Mouse (Mus musculus) gastrocnemius, postnatal 36 days (tissue): ENCODE measurements around the gene Cd81. TPM values are rescaled to one million over a fixed set of nuclear protein-coding genes. Genes with fewer than 3 reads are reported as not detected.
A peak's percentile ranks its signal among the peaks of the same experiment; 100 is the strongest.

Source experiments
- DNase-seq, 2 experiments: peaks; one replicate each; pipeline ENCODE4 v3.0.0; 2022
- intact Hi-C: fragments of 180-260 bp; cut with DNase I; formaldehyde crosslinking; loops from one replicate; pipeline ENCODE4 v1.15.1; 2025
- total RNA-seq, 2 experiments: library from RNA; stranded (reverse); gene quantifications; 2 replicates each; pipeline ENCODE4 v1.2.3; 2021

Gene Cd81
- total RNA-seq, 2 experiments from 2014 or later = 106 to 118 TPM

DNA sequence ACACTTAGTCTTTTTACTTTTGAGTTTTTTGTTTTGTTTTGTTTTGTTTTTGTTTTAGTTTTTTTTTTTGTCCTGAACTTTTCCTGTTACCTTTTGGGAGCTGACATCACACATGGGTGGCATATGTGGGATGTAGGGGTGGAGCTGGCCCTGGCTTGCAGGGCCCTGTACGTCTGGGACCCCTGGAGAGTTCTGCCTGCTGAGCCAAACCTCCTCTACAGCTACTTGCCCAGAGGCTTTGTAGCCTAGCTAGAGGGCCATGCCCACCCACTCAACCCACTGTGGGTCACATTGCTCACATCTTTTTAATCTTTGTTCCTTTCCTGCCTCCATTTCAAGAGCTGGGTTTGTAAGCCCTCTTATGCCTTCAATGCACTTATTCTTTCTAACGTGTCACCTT lies 14.9 kb downstream of the Cd81 start:
- intact Hi-C loops = no loop called here
- DNase-seq = no peak

DNA sequence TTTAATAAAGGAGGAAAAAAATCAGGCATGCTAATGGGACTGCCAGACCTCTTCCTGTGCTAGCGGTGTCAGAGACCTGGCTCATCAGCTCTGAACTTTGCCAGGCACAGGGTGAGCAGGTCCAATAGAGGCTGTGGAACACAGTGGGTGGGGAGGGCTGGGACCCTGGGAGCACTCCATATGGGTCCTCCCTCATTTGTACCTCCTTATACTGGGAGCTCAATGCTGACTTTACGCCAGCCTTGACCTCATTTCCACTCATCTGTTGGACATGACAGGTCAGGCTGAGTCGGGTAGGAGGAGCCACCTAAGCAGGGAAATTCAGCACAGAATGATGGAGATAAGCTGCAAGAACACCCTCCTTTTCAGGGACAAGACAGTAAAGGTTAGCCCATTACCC lies 15.4 kb downstream of the Cd81 start:
- no peak for DNase-seq
- intact Hi-C loops = loop anchor here (2.0 kb wide), 1 partner anchor 15 kb away; the partner anchor contains the start of gene Cd81

DNA sequence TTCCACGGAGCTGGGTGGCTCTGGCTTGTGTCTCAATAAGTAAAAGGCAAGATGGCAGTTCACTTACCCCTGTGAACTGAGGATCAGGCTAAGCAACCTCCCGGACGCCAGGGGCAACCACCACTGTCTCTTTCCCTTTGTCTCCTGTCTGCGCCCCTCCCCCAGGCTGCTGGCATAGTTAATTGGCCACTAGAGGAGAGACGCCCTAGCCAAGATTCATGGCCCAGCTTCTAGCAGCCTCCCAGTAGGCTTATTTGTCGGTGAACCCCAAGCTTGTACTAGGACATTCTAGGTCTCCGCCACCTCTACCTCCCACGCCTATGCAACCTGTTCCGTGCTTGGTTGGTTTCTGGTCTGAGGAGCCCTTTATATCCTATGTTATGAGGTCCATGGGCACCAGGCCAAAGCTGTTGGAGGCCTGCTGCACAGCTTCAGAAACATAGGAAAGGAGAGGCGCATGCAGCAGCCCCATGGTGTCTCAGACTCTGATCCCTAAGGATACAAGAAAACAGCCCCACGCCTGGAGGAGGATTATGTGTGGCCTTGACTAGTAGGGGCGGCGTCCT lies 15.9 kb downstream of the Cd81 start:
- peak in 1 of 2 experiments; percentile 33 for DNase-seq
- intact Hi-C loops = loop anchor here (2.0 kb wide), 1 partner anchor 16 kb away; the partner anchor contains the start of gene Cd81

DNA sequence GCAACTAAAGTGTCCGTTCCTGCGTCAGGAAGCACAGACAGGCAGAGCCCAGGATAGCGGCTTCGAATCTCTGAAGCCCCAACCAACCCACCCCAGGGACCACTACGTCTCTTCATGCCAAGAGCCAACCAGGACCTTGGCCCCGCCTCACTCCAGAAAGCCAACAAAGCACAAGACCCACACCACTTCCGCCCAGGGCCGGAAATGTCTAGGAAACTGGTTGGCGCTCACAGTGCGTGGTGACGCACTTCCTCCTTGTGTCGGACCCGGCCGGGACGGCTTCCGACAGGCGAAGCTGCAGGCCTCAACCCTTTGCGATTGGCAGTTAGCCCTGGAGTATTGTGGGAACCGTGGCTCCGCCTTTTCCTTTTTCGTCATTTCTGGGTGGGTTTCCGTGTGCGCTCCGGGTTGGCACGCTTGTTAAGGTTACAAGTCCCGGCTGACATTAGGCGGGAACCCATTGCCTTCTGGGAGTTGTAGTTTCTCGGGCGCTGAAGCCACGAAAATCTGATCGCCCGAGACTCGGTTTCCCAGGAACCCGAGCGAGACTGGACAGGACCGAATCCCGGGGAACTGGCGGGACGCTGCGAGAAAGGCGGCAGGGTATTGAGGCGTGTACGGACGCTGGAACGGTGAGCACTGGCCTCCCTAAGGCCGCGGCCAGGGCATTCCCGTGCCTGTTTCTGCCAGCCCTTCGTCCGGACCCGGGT lies 16.5 kb downstream of the Cd81 start, which contains the start of gene Tssc4:
Tssc4 (plus strand) TSS at position 368 of the 710 bp plus-strand sequence.
- intact Hi-C loops = loop anchor here (2.0 kb wide), 1 partner anchor 16 kb away; the partner anchor contains the start of gene Cd81
- peak; percentile 95 to 96 for DNase-seq

DNA sequence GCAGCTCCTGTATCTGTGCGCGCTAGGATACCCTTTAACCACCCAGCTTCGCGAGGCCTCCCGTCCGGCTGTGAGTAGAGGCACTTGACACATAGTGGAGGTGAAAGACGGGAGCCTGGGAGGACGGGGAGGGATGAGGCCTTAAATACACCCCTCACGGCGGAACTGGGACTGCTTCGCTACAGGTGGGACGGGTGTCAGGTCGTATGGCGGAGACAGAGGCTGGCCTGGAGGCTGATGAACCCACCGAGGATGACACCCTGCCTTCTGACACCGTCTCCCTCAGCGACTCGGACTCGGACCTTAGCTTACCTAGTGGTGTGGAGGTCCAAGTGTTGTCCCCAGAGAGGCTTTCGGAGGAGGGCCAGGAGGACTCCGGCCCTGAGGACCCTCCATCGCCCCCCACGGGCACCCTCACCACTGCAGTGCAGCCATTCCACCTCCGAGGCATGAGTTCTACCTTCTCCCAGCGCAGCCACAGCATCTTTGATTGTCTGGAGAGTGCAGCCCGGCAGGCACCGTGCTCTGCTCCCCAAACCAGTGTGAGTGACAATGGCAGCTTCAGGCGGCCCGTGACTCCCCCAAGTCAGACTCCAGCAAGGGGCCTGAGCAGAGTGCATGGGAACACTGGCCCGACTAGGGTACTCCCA lies 17.3 kb downstream of the Cd81 start:
- intact Hi-C loops = loop anchor here (2.0 kb wide), 1 partner anchor 17 kb away; the partner anchor contains the start of gene Cd81

DNA sequence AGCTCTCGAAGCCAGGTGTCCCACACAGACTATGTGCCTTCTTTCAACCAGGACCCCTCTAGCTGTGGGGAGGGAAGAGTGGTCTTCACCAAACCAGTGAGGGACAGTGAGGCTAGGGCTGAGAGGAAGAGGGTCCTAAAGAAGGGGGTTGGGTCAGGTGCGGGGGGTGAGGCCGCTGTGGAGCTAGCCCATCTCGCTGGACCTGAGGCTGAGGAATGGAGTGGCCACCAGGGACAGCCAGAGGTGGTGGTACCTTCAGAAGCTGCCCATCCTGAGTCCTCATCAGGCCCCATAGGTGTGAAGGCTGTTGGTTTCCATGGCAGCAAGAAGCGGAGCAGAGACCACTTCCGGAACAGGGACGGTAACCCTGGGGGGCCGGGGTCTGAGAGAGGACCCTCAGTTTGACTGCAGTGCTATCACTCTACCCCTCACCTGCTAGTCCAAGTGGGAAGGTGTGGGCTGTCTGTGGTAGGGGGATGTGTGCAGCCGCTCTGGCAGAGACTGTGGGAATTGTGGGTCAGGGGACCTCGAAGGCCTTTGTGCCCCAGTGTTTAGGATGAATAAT lies 18.0 kb downstream of the Cd81 start:
- intact Hi-C loops = no loop called here
- no peak for DNase-seq

More for the DNA sequence above, 17.3 kb downstream of the Cd81 start:
- no peak for DNase-seq

DNA sequence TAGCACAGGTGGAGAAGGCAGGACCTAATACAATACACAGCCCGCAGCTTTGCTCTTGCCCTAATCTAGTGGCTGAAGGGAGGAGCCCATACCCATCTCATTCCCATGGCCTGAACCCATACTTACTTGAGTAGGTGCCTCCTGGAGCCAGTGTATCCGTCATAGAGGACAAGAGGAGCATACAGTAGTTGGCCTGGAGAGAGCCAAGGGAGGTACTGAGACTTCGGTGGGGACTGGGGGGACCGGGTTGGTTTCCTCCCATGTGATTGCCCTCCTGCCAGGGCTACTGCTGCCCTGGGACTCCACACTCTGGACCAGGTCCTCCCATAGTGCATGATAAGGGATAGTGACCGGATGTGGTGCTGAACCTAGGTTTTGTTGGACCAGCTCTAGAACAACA lies 20.1 kb downstream of the Cd81 start:
- no peak for DNase-seq
- intact Hi-C loops = no loop called here

DNA sequence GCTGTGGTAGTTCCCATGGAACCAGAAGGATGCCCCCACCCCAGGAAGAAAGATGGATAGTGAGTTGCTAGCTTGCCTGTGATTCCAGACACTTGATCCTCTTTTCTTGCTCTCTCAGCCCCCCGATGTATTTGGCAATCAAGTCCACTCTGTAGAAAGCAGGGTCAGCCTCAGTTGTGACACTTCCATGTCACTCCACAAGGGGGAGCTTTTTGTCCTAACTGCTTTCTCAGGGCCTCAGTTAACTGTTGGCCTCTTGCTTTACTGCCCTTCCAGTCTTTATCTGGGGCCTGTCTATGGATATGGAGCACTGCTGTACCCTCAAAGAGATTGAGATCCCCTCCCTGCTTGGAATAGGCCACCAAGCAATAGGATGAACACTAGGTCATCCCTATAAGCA lies 20.5 kb downstream of the Cd81 start:
- DNase-seq = no peak
- intact Hi-C loops = no loop called here

DNA sequence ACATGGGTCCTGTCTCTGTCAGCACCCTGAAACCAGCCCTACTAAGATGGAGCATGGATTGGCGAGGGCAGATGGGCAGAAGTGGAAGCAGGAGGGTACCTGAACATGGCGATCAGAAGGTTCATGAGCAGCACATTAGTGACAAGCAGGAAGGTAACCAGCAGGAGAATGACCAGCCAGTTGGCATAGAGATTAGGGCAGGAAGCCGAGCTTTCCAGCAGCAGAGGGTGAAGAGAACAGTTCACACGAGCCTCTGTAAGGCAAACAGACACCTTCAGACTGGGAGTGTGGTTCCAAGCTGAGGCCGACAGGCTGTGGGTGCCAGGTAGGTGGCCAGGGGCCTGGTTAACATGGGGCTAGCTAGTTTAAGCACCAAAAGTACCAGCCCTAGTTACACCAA lies 22.9 kb downstream of the Cd81 start:
- DNase-seq = no peak
- intact Hi-C loops = no loop called here

DNA sequence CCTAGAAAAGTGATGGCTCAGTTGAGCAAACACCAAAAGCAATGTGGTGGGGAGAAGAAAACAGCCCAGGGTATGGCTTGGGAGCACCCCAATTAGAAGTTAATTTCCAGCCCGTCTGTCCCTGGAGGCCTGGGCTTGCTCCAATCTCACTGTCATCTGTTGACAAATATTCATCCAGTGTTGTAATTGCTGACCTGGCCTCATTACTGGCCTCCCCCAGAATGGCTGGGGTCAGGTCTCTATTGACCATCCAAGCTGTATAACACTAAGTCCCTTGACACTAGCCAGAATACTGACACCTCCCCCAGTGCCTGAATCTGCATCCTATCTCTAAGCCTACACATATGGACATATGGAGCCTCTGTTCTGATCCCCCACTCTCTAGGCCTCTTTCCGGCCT lies 24.8 kb downstream of the Cd81 start:
- intact Hi-C loops = no loop called here
- DNase-seq = no peak

DNA sequence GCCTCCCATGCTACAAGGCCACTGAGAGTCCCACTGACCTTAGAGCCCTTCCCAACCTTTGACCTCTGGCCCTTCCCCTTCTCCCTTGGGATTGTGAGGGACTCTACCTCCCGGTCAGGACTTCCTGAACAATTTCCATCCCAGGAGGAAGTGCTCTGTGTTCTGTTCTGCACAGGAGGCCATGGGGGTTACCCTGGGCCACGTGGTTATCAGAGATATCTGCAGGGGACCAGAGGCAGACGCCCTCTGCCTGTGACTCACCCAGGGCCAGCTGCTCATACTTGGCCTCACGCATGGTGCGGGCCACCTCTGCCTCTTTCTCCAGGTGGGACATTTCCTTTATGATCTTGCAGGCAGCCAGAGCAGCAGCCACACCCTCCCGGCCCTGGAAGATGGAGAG lies 29.5 kb downstream of the Cd81 start:
- intact Hi-C loops = no loop called here
- DNase-seq = no peak

DNA sequence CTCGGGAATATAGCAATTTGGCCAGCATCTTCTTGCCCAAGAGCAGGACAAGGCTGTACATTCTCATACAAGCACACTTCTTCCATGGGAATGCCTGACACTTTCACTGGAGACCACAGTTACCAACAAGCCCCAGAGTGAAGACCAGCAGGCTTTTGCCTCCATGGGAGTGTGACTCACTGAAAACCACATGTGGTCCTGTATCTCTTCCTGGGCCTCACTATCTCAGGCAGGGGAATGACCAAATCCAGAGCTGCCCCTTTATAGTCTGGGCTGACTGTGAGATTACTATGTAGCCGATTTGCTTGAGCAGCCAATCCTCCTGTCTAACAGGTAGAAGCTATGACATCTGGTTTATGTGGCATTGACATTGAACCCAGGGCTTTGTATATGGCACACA lies 31.2 kb downstream of the Cd81 start:
- intact Hi-C loops = no loop called here
- DNase-seq = no peak

DNA sequence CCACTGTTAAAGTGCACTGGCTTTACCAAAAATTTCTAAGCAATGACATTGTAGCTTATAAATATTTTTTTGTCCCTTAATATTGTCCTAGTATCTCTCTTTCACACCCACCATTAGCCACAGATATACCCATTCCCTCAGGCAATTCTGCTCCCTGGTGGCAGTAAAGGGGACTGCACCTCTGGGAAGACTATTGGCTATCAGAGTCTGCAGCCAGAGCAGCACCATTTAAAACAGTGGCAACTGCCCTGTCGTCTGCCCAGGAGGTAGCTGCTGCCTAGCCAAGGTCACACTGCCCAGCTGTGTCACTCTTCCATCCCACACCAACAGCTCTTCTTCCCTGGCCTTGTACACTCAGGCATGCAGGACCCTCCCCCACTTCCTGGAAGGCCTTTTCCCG lies 33.8 kb downstream of the Cd81 start:
- DNase-seq = peak; percentile 63 to 74
- intact Hi-C loops = loop anchor here (1.0 to 2.0 kb wide), 2 partner anchors 78 to 192 kb away; no protein-coding TSS in a partner anchor

DNA sequence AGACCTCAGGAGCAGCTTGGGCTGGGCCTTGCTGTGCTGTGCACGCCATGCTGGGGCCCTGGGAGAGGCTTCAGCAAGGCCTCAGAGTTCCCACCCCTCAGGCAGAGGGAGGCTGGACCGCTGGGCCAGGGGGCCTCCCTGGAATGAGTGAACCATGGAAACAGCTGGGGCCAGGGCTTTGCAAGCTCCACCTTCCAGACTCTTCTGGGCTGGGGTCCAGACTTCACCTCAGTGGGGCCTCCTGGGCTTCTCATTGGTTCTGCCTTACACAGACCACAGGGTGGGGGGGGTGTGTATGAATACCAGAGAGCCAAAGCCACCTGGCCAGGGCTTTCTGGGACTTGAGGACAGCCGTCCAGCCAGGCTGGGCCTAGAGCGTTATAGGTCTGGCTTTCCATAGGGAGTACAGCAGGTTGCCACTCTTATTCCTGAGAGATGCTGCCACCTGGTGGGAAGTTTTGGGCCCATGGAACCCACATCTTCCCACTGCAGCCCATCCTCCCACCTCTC lies 34.6 kb downstream of the Cd81 start:
- intact Hi-C loops = loop anchor here (2.0 kb wide), 1 partner anchor 192 kb away; no protein-coding TSS in a partner anchor
- DNase-seq = no peak

DNA sequence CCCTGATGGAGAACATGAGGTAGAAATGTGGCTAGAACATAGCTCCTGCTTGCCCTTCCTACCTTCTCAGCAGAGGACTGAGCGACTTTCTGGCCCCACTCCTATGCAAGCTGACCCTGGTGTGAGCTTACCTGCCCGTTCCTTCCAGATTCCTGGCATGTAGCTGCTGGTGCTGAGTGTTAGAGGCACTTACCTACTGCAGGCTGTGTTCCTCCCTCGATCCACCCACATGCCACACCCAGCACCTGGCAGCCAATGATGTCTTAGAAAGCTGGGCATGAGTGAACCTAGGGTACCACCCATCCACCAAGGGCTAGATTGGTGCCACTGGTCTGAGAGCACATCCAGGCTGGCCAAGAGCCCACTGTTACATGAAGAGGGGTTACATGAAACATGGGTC lies 41.3 kb downstream of the Cd81 start:
- no peak for DNase-seq
- intact Hi-C loops = loop anchor here (2.0 kb wide), 1 partner anchor 57 kb away; no protein-coding TSS in a partner anchor

DNA sequence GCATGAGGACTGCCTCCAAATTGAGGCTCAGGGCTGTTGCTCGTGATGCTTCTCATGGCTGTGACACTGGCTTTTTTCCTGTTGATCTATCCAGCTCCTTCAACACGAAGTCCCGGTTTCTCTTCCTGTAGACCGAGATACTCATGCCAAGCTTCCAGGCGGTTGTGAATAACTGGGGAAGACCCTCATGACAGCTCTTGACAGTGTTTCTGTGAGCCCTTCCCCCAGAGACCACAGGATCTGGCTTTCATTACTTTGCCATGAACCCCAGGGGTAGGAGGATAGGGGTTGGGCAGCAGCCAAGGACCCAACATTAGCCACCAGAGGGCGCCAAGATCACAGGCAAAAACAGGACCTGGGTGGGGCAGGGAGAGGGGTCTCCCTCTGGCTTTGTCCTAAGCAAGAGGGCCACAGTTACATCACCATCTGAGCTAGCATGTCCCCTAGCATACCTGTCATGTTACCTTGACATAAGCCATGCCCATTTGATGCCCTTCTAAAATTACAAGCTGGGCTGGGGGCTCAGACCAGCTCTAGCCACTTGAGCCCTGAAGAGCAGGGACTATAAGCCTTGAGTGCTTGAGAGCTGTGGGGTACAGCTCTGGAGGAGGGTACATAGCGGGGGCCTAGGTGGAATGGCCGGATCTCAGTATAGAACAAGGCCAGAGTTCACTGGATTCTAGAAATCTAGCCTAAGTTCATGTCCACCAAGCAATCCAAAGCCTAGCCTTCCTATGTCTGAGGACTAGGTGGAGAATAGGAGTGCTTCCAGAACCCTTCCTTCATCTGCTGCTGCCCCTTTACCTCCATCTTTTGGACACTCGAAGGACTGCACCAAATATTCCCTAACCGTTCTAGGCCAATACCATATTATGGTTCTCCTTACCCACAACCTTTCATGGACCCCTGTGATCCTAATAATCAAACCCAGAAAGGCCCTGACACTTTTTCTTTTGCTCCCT lies 42.3 kb downstream of the Cd81 start, which contains the start of gene Trpm5:
Trpm5 (minus strand) TSS at position 51 of the 962 bp plus-strand sequence.
- intact Hi-C loops = loop anchor here (1.0 to 5.0 kb wide), 3 partner anchors 43 to 377 kb away; partner anchors contain the start of gene Slc22a18

DNA sequence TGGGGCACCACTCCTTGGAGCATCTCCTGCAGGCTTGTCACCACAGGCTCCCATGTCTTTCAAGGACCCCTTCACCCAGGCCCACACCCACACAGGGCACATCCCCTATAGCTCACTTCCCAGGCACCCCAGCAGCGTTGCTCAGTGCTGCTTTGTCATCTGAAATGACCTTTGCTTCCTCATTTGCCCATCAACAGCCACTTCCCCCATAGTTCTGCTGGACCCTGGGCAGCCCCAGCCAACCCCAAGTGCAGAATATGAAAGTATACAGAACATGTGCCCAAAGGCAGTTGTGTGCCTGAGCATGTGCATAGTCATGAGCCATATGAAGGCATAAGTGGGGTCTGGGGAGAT lies 43.0 kb downstream of the Cd81 start:
- no peak for DNase-seq
- intact Hi-C loops = loop anchor here (1.0 to 5.0 kb wide), 3 partner anchors 43 to 377 kb away; partner anchors contain the start of gene Slc22a18

More for the DNA sequence above, 42.3 kb downstream of the Cd81 start, which contains the start of gene Trpm5:
- DNase-seq = peak; percentile 60 to 73

DNA sequence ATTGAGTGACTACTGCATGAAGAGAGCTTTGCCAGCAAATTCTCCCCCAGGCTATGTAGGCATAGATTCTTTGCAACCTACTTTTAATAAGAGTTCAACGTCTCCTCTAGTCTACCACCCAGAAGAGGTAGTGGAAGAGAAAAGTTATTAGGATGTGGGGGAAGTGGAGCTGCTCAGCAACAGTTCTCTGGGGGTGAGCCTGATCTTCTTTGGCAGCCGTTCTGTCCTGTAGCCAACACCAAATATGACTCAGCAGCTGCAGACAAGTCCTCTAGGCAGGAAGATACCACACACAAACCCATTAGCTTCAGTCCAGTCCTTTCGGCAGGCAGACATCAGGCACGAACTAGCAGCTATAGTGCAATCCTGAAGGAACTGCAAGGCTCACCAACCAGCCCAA lies 48.2 kb downstream of the Cd81 start:
- no peak for DNase-seq
- intact Hi-C loops = no loop called here

DNA sequence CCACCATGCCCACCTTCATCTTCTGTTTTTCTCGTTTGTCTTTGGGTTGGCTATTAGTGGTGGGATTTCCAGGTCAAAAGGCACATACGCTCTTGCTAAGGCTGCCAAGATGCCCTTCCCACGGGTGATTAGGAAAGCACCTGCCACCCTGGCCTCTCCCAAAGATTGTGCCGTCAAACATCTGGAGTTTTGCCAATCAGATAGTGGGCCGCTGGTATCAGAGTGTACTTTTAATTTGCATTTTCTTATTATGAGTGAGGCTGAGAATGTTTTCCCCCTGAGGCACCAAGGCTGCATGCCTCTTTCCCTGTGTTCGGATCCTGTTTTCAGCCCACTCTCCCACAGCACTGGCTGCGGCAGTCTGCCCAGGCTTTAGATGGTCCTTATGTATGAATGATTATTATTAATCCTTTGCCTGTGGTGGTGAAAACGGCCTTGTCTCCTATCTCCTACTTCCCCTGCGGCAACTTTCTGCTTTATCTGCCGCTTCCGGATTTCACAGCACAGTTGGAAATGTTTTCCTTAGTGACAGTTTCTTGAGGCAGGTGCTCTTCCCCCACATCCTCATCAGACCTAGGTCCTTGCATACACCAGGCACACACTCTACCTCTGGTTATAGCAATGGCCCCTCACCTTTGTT lies 52.8 kb downstream of the Cd81 start:
- intact Hi-C loops = no loop called here
- DNase-seq = no peak
